Mouse (Mus musculus): ENCODE measurements around the gene Gfap.

DNA sequence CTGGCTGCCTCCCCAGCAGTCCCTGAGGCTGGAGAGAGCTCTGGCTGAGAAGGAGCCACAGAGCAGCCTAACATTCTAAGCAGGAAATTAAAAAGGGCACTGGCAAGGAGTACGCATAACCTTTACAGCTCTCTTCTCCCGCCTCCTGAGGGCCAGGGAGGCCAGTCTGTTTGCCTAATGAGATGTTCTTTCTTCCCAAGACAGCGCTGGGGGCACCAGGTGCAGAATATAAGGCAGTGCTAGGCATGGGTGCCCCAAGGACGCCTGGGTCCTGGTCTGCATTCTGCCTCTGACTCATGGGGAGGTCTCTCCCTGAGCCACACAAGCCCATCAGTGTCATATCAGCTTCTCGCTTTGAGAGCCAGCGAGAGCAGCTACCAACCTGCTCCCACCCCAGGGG is 20.8 kb upstream of the Gfap start:
- TF ChIP-seq POLR2A (IDR thresholded peaks at IDR 0.05; ENCODE audit: low read depth, low read length) (no peak), RAD21 (IDR thresholded peaks at IDR 0.05; ENCODE audit: low read depth, low read length) (no peak), CTCF (conservative IDR thresholded peaks at IDR 0.05 in 1 of 2, IDR thresholded peaks at IDR 0.05 in 1 of 2; ENCODE audit: low read depth in 2 of 2, low read length in 2 of 2) (no peak), GABPA (IDR thresholded peaks at IDR 0.05; ENCODE audit: insufficient replicate concordance, low read depth, low read length) (no peak), MEF2A (IDR thresholded peaks at IDR 0.05; ENCODE audit: borderline replicate concordance, low read depth, low read length) (no peak)

Data from CH12.LX (cell line).